8 mouse cellular contexts compared by ENCODE assay signal in the genomic region with DNA sequence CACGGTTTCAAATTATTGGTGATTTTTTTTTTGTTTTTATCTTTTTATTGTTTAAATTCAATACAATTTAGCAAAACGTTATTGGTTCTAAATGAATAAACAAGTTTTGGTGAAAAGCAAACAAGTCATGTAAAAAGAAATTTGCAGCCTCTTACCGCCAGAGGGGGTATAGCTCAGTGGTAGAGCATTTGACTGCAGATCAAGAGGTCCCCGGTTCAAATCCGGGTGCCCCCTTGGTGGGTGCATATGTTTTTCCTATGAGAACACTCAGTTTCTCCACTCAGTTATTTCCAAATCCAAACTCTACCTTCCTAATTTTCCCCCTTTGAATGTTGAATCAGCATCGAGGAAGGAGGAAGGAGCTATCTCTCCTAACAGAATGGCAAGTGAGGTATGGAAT. TPM values are rescaled to one million over a fixed set of nuclear protein-coding genes. Genes with fewer than 3 reads are reported as not detected.
DNase-seq lines count a peak whose midpoint lies in the region; TF ChIP-seq lines count a peak whose summit lies in the region.

No protein-coding gene starts in this region.

- no peak overlapping the region for H3K4me3 ChIP-seq in gastrocnemius, adult 2 months

- peak; percentile 77 for DNase-seq in gastrocnemius, adult 2 months
- no peak for DNase-seq in gastrocnemius, postnatal 14 days
- DNase-seq in B cell, adult 2 months: peak; percentile 86 to 90
- peak; percentile 78 to 85 for DNase-seq in adrenal gland, postnatal 36 days
- peak; percentile 80 to 89 for DNase-seq in frontal cortex, postnatal 36 days (ENCODE audit: low spot score in 2 of 2)
- DNase-seq in left cerebral cortex, postnatal 10 days (ENCODE audit: extremely low spot score in 1 of 2, low spot score in 2 of 2): peak; percentile 72 to 74
- DNase-seq in neural tube, embryonic 10.5 days (ENCODE audit: extremely low spot score, low spot score): peak; percentile 53
- peak; percentile 76 to 77 for DNase-seq in thymus, postnatal 36 days

- peak overlapping the region; percentile 97; the same call in 1 of the 2 replicates for H3K27ac ChIP-seq in gastrocnemius, adult 2 months

- intact Hi-C loops in gastrocnemius, adult 2 months (cut with DNase I): loop anchor here (5.0 kb wide), 2 partner anchors 45 to 190 kb away; a partner anchor contains a TSS
- intact Hi-C loops in gastrocnemius, postnatal 14 days (cut with DNase I; ENCODE audit: low total_unique reads): loop anchor here (5.0 kb wide), 1 partner anchor 80 kb away; no protein-coding TSS in a partner anchor
- intact Hi-C loops in left cerebral cortex, postnatal 10 days (cut with DNase I): loop anchor here (5.0 kb wide), 2 partner anchors 85 to 190 kb away; a partner anchor contains a TSS

- TF ChIP-seq CTCF in gastrocnemius, adult 2 months (IDR thresholded peaks at IDR 0.05): peak; percentile 51

RNA-seq across cellular contexts. Expression of a gene that starts 1.9 kb away (rescaled TPM):
- total RNA-seq in gastrocnemius, adult 2 months (2021): 10 to 100 TPM; 10.0 to 16.8 TPM
- 10 to 100 TPM; 29.9 to 39.5 TPM for total RNA-seq in gastrocnemius, postnatal 14 days (2021)
- 100 to 1,000 TPM; 103 to 128 TPM for total RNA-seq in adrenal gland, postnatal 36 days (2021)
- total RNA-seq in left cerebral cortex, postnatal 10 days (2021): 100 to 1,000 TPM; 190 to 203 TPM

RNA-seq across cellular contexts. Expression of a gene that starts 14.7 kb away (rescaled TPM):
- total RNA-seq in gastrocnemius, adult 2 months (2021): 100 to 1,000 TPM; 385 to 521 TPM
- 100 to 1,000 TPM; 607 to 676 TPM for total RNA-seq in gastrocnemius, postnatal 14 days (2021)
- total RNA-seq in adrenal gland, postnatal 36 days (2021): 100 to 1,000 TPM; 851 to 921 TPM
- total RNA-seq in left cerebral cortex, postnatal 10 days (2021): 100 to 1,000 TPM; 423 to 456 TPM

RNA-seq across cellular contexts. Expression of a gene that starts 21.2 kb away (rescaled TPM):
- under 1 TPM; 0.39 to 0.56 TPM for total RNA-seq in gastrocnemius, adult 2 months (2021)
- not detected for total RNA-seq in gastrocnemius, postnatal 14 days (2021)
- not detected for total RNA-seq in adrenal gland, postnatal 36 days (2021)
- under 1 TPM; 0.60 to 0.63 TPM for total RNA-seq in left cerebral cortex, postnatal 10 days (2021)

RNA-seq across cellular contexts. Expression of a gene that starts 30.6 kb away (rescaled TPM):
- 1 to 10 TPM; 6.2 to 6.5 TPM for total RNA-seq in gastrocnemius, adult 2 months (2021)
- 1 to 10 TPM; 6.0 to 6.7 TPM for total RNA-seq in gastrocnemius, postnatal 14 days (2021)
- 10 to 100 TPM; 20.2 to 26.3 TPM for total RNA-seq in adrenal gland, postnatal 36 days (2021)
- total RNA-seq in left cerebral cortex, postnatal 10 days (2021): 10 to 100 TPM; 18.8 to 19.4 TPM

RNA-seq across cellular contexts. Expression of a gene that starts 43.7 kb away (rescaled TPM):
- total RNA-seq in gastrocnemius, adult 2 months (2021): under 1 TPM; 0.23 to 0.50 TPM
- 1 to 10 TPM in 1 of 2 experiments, under 1 TPM in 1; 0.84 to 1.5 TPM for total RNA-seq in gastrocnemius, postnatal 14 days (2021)
- total RNA-seq in adrenal gland, postnatal 36 days (2021): 1 to 10 TPM; 2.8 to 3.6 TPM
- 10 to 100 TPM; 40.0 to 45.1 TPM for total RNA-seq in left cerebral cortex, postnatal 10 days (2021)
